Mouse (Mus musculus) gonadal fat pad, adult 2 months (tissue): Measurements from ENCODE around the gene Cxcl1. TPM values are rescaled to one million over a fixed set of nuclear protein-coding genes. Genes with fewer than 3 reads are reported as not detected.

Experiments used
- polyA plus RNA-seq: library from polyadenylated mRNA; depleted of rRNA; stranded (reverse); fragments of >200 nt; gene quantifications from 2 replicates; pipeline ENCODE4 v1.2.3, GENCODE M21; 2012; rRNA removed

Cxcl1 gene
- polyA plus RNA-seq, 1 experiment = 5.4 TPM

Other genes with a start within 250 kb of the Cxcl1 start
- gene Cxcl5, start 131.9 kb upstream of the Cxcl1 start, polyA plus RNA-seq = 0.24 TPM in 1 of 2 replicates, not detected in the other
- gene Ppbp, start 122.7 kb upstream of the Cxcl1 start, polyA plus RNA-seq = 1.0 and 1.9 TPM in 2 replicates
- 65.0 and 73.0 TPM in 2 replicates for gene Pf4, start 118.8 kb upstream of the Cxcl1 start, polyA plus RNA-seq
- gene Cxcl3, start 105.1 kb upstream of the Cxcl1 start, polyA plus RNA-seq = 0.50 TPM in 1 of 2 replicates, not detected in the other
- gene Cxcl15, start 96.7 kb upstream of the Cxcl1 start, polyA plus RNA-seq = 0.06 TPM in 1 of 2 replicates, not detected in the other
- gene Cxcl2, start 12.6 kb downstream of the Cxcl1 start, polyA plus RNA-seq = 1.4 TPM in 1 of 2 replicates, not detected in the other
- gene Mthfd2l, start 39.9 kb downstream of the Cxcl1 start, polyA plus RNA-seq = 61.1 and 74.6 TPM in 2 replicates
- gene Epgn, start 136.2 kb downstream of the Cxcl1 start, polyA plus RNA-seq = 0.06 and 0.11 TPM in 2 replicates
- 0.03 and 0.04 TPM in 2 replicates for gene Ereg, start 183.4 kb downstream of the Cxcl1 start, polyA plus RNA-seq
- gene Areg, start 248.4 kb downstream of the Cxcl1 start, polyA plus RNA-seq = 0.19 TPM in 1 of 2 replicates, not detected in the other